Mouse (Mus musculus) kidney, adult 11 months (tissue): ENCODE measurements around the gene Rmnd5b.
"Not testable (repeated sequence)": the region's sequence is repeated elsewhere in the genome, so short reads cannot be mapped to it uniquely, and the experiment has no call there.

ENCODE experiments used
- DNase-seq: peaks from one replicate; pipeline ENCODE4 v3.0.0; 2022

The Rmnd5b gene

DNA sequence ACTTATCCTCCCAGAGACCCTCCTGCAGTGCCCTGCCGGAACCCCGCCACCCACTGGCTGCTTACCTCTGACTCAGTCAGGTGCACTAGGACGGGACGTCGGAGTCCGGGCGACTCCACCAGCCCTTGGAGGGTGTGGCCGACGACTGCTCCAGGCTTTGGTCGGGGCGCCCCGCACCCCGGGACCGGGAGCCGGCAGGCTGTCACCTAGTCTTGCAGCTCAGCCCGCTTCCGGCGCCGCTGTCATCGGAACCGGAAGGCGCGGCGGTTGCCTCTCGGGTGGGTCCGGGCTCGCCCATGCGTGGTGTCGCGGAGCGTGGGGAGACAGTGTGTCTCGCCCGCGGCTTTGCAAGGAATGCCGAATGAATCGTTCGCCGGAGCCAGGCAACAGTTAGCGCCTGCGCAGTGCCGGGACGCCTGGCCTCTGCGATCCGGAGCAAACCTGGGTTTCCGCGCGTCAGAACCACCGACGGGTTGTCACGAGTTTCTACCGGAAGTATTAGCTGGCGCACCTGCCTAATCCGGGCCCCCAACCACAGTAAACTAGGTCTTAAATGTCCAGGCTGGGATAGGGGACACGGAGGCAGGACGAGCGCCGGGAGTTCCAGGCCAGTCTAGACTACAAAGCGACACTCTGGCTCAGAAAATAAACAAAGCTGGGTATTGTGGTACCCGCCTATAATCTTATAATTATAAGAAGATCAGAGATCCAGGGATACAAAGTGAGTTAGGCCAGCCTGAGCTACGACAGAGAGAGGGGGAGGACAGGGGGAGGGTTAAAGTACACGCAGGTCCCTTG is at the start of gene Rmnd5b:
TSS of gene Rmnd5b (minus strand) at position 372 of the 798 bp plus-strand sequence.
- peak; percentile 90 for DNase-seq

DNA sequence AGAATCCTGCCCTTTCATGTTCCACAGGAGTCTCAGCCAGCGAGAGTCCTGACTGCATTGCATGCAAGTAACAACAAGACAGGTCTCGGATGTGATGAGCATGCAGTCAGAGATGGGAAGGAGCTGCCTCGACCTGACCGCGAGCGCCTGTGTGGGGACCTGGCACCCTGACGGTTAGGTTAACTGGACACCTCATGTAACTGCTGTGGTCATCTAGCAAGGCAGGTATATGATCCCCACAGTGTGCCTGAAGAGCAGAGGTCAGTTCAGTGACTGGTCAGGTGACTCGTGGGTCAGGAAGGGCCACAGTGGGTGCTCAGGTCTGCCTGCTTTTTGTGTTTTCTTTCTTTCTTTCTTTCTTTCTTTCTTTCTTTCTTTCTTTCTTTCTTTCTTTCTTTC is 46.3 kb upstream of the Rmnd5b start:
- DNase-seq = no peak

DNA sequence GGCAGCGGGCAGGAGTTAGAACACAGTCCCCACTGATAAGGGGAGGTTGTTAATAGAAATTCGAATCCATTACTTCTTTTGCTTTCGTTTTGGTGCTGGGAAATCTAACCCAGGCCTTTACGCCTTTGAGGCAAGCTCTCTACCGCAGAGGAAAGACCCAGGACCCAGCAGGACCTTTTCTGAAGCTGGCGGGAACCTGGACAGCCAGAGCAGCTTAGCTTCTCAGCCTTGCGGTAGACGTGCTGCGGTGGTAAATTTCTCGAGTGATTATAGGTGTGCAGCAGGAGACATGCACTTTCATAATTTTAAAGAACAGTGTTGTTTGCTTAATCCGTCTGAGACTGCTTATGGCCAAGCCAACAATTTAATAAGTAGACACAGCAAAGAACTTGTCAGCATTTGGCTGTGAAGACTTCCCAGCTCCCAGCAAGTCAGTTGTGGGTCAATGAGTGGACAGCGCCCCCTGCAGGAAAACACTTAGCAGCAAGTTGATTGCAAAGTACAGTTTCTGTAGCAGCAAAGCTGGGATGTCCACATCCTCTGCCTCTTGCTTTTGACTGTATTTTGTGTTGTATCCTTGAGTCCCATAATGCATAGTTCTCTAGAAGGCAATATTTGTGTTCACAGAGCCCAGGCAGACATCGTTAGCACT is 45.8 kb upstream of the Rmnd5b start:
- DNase-seq = peak; percentile 77

DNA sequence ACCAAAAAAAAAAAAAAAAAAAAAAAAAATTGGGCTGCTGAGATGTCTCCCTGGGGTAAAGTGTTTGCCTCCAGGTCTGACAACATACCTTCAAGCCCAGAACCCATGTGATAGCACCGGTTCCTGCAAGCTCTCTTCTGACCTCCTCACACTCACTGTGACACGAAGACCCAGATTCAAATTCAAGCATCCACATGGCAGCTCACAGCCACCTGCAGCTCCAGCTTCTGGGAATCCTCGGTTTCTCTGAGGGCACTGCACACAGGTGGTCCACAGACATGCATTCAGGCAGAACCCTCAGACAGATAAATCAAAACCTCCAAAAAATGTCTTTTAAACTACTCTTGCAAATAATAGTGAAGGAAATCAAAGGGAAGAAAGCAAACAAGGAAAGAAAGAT is 43.8 kb upstream of the Rmnd5b start:
- no peak for DNase-seq

DNA sequence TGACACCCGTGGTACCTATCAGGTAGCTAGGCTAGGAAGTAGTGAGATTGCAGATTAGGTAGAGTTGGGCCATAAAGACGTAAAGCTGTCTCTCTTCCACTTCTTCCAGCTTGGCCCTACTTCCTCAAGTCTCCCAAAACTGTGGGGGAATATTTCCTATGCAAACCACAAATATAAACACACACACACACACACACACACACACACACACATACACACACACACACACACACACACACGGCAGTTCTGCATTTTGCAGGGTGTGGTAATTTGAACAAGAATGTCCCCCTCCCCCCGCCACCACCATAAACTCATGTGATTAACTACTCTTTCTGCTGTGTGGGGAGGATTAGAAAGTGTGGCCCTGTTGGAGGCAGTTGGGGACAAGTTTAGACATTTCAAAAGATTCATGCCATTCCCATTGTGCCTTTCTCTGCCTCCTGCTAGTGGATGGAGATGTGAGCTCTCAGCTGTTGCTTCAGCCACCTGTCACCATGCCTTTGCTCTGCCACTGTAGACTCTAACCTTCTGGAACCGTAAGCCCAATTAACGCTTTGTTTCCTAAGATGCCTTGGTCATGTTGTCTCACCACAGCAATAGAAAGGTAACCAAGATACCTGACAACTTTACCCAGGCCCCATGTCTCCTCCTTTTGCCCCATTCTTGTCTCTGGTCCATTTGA is 42.2 kb upstream of the Rmnd5b start:
- DNase-seq = no peak

GRCm38 (mm10) chr11:51675386-51675785 is 39.7 kb upstream of the Rmnd5b start:
- DNase-seq = no peak

- peak; percentile 51 for DNase-seq
Observed at GRCm38 (mm10) chr11:51673291-51673690, 37.6 kb upstream of the Rmnd5b start.

GRCm38 (mm10) chr11:51671376-51671775 is 35.7 kb upstream of the Rmnd5b start:
- DNase-seq = no peak

DNA sequence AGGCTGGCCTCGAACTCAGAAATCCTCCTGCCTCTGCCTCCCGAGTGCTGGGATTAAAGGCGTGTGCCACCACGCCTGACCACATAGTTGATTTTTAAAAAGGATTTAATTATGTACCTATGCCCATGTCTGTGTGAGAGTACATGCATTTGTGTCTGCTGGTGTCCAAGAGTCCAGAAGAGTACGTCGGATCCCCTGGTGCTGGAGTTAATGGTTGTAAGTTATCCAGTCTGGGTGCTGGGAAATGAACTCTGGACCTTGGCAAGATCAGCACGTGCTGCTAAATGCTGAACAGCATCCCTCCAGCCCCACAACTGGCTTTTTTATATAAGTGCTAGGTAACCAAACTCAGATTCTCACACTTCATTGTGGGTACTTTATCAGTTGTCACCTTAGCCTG is 35.1 kb upstream of the Rmnd5b start:
- no peak for DNase-seq

DNA sequence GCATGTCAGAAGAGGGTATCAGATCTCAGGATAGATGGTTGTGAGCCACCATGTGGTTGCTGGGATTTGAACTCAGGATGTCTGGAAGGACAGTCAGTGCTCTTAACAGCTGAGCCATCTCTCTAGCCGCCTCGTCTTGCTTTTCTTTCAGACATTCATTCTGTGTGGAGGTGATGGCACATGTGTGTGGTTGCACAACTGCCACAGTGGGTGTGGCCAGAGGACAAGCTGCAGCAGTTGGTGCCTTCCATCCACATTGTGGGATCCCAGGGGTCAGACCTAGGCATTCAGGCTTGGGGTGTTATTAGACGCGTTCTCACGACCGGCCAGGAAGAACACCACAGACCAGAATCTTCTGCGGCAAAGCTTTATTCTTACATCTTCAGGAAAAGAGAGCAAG is 29.1 kb upstream of the Rmnd5b start:
- DNase-seq = not testable (repeated sequence)

- no peak for DNase-seq
Observed at GRCm38 (mm10) chr11:51662632-51663031, 26.9 kb upstream of the Rmnd5b start.

GRCm38 (mm10) chr11:51661867-51662365 is 26.2 kb upstream of the Rmnd5b start:
- no peak for DNase-seq

- DNase-seq = peak; percentile 95
Observed at GRCm38 (mm10) chr11:51658705-51659104, 23.0 kb upstream of the Rmnd5b start.

DNA sequence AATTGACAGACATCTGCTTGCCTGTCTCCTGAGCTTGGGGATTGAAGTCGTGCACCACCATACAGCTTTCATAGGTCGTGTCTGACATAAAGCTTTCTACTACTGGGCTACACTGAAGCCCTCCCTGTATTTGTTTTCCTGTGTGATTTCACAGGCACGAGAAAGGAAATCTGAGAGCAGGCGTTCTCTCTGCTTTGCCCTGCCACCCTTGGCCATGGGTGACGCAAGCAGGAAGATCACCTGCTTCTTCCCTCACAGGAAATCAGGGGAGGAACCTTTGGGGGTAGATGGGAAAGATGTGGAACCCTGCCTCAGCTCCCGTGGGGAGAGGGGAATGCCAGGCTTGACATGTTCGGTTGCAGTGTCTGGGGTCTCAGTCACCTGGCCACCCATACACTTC is 22.6 kb upstream of the Rmnd5b start:
- DNase-seq = no peak

DNA sequence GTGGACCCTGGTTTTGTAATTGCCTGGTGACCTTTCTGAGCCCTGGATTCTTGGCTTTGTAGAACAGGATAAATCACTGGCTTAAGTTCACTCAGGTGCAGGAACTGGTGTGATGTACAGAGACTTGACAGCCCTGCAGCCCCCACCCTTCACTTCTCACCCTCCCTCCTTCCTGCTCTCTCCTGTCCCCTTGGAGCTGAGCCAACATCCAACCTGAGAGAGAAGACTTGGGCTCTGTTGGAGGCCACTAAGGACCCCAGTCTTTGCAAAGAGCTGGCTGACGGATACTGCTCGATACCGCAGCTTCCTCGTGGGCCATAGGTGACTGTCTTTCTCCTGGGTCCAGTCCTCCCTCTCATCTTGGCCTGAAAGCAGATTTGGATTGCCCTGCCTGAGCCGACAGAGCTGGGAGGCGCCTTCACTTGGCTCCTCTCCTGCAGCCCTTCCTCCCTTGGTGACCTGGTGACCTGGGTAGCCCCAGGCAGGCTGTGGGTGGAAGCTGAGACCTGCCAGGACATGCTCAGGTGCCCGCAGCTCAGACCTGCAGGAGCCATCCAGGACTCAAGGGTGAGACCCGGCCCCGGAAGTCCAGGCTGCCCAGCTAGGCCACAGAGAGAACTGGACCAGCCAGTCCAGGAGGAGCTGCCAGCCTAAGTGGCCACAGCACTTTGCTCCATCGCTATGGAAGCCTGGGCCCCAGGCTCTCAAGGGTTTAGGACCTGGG is 21.3 kb upstream of the Rmnd5b start:
- peak; percentile 92 for DNase-seq

DNA sequence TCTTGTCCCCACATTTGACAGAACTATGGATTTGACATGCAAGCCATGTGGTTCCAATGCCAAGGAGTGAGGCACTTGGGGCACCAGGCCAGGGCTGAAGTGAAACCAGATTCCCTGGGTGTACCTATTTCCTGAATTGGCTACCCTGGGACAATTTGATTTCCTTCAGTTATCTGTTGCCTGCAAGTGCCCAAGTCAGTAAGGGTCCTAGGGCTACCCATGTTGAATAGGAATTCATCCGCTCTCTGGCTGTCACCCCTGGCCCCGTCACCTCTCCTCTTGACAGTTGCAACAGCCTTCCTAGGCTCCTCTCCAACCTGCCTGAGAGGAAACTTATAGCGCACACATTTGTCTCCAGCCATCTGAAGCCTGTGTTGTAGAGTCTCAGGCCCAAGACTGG is 19.2 kb upstream of the Rmnd5b start:
- DNase-seq = no peak

DNA sequence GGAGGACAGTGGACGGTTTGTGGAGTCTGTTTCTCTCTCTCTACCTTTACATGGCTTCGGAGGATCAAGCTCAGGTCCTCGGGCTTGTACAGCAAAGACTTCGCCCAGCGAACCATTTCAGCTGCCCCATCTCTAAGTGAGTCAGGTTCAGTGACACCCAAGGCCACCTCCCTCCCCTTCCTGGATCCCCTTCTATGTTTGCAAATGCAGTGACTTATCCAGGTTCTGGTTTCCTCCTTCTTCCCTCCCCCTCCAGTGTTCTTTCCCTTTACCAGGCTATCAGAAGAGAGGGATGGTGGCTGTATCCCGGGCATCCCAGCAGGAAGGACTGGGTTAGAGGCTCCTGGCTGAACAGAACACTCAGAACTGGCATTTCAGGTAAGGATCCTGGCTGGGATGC is 18.0 kb upstream of the Rmnd5b start:
- DNase-seq = no peak

DNA sequence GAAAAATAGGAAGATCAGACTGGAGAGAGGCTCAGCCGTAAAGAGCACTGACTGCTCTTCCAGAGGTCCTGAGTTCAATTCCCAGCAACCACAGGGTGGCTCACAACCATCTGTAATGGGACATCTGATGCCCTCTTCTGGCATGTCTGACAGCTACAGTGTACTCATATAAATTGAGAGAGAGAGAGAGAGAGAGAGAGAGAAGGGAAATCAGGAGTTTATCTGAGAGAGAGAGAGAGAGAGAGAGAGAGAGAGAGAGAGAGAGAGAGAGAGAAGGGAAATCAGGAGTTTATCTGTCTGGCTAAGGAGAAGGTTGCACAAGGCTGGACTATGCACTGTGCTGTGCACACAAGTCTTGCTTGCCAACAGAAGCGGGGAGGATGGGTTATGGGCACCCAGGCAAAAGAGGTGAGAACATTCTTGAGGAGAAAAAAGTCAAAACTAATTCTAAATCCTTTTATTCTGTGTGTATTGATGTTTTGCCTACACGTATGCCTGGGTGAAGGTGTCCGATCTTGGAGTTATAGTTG is 17.3 kb upstream of the Rmnd5b start:
- DNase-seq = no peak

GRCm38 (mm10) chr11:51650691-51651515 is 15.2 kb upstream of the Rmnd5b start, which contains the start of the genes N4bp3 and D930048N14Rik:
TSS of gene N4bp3 (minus strand) at chr11:51650842.
TSS of gene D930048N14Rik (plus strand) at chr11:51650954.
- peak; percentile 73 for DNase-seq

DNA sequence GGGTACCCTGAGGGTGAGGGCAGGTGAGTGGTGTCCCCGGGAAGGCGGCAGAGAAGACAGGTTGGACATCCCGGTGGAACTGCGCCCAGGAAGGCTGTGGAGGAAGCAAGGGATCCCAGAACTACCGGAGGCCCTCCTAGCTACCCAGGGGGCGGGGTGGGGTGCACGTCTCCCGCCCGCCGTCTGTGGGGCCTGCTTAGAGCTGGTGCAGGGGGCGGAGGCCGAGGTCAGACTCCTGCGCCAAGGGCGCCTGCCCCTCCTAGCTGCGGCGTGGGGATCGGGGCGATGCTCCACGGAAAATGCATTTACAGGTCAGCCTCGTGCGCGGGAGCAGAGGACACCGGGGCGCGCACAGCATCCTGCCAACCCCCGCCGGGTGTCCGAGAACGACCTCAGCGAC is 14.6 kb upstream of the Rmnd5b start:
- DNase-seq = no peak

DNA sequence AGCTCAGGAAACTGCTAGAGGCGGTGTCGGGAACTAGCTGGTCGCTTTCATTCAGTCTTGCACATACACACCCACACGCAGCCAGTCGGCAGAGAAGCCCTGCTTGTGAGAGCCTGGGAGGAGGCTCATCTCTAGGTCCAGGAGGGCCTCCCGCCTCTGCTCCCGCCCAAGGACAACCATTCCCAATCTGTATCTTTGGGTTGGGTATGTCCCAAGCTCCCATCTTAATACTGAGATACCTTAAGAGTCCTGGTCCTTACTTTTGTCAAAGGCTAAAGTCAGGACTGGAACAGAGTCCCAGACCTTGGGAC is 14.1 kb upstream of the Rmnd5b start:
- DNase-seq = no peak
